Mouse (Mus musculus): ENCODE measurements around the gene Rcn3. TPM values are rescaled to one million over a fixed set of nuclear protein-coding genes. Genes with fewer than 3 reads are reported as not detected.
"Not testable (repeated sequence)": the region's sequence is repeated elsewhere in the genome, so short reads cannot be mapped to it uniquely, and the experiment has no call there.

The Rcn3 gene
- polyA plus RNA-seq, 1 experiment from 2014 or later = 17.9 TPM

DNA sequence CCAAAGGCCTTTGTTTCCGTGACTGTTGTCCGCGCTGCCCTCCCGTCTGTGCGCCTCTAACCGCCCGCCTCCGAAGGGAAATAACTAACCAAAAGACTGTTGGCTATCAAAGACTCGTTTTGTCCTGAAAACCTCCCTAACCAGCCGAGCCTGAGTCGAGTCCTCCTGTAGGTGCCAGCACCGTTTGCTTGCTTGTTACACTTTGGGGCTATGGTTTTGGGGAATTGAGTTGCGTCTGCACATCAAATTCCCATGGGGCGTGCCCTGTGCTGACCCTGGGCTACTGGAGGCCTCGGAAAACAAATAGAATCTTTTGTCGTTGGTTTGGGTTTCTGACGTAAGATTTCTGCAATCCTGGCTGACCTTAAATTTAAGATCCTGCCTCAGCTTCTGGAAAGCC is 37.3 kb upstream of the Rcn3 start:
- ATAC-seq (peak; percentile 1), DNase-seq (no peak)
- Histone ChIP-seq H3K27ac (ENCODE audit: low read depth) (peak overlapping the region; percentile 83), H3K9me3 (ENCODE audit: low read length) (no peaks in the 10 kb centered on the region), H3K4me1 (ENCODE audit: insufficient read depth) (peaks cover 38% of the 10 kb centered on the region), H3K4me2 (ENCODE audit: low read depth, low read length) (peak overlapping the region; percentile 94), H3K4me3 (ENCODE audit: low read depth, low read length) (peak overlapping the region; percentile 98), H3K36me3 (replicated peaks; ENCODE audit: insufficient read depth, low read length) (peaks cover 23% of the 10 kb centered on the region), H3K9ac (replicated peaks) (peak overlapping the region; percentile 73), H3K27me3 (ENCODE audit: insufficient read depth, low read length) (no peaks in the 10 kb centered on the region)
- 2% methylated on average over 17 of the region's 17 CpGs for WGBS (ENCODE audit: insufficient replicate concordance)
- TF ChIP-seq CTCF (IDR thresholded peaks at IDR 0.05; ENCODE audit: low read depth) = no peak
- no peak for TF ChIP-seq EP300 (IDR thresholded peaks at IDR 0.05; ENCODE audit: low read depth)

GRCm38 (mm10) chr7:45128624-45129246 is 36.7 kb upstream of the Rcn3 start, which contains the start of gene Rpl13a:
Gene Rpl13a, minus strand, starts transcription at chr7:45128761.
- Histone ChIP-seq H3K9me3 (ENCODE audit: low read length) (no peaks in the 10 kb centered on the region), H3K27me3 (ENCODE audit: insufficient read depth, low read length) (no peaks in the 10 kb centered on the region), H3K36me3 (replicated peaks; ENCODE audit: insufficient read depth, low read length) (peaks cover 23% of the 10 kb centered on the region), H3K27ac (ENCODE audit: low read depth) (peak within 1 kb of the TSS; percentile 92), H3K4me2 (ENCODE audit: low read depth, low read length) (peak within 1 kb of the TSS; percentile 94), H3K4me1 (ENCODE audit: insufficient read depth) (peaks cover 38% of the 10 kb centered on the region), H3K4me3 (ENCODE audit: low read depth, low read length) (peak within 1 kb of the TSS; percentile 98), H3K9ac (replicated peaks) (peak within 1 kb of the TSS; percentile 99)
- WGBS (ENCODE audit: insufficient replicate concordance) = under 1% methylated on average over 46 of the region's 48 CpGs
- ATAC-seq (peak; percentile 86), DNase-seq (peak; percentile 97)
- TF ChIP-seq CTCF (IDR thresholded peaks at IDR 0.05; ENCODE audit: low read depth) (peak; percentile 89), EP300 (IDR thresholded peaks at IDR 0.05; ENCODE audit: low read depth) (peak; percentile 55; the same call in 1 of the 2 replicates)

- Histone ChIP-seq H3K36me3 (replicated peaks; ENCODE audit: insufficient read depth, low read length) (peaks cover 25% of the 10 kb centered on the region), H3K9me3 (ENCODE audit: low read length) (no peaks in the 10 kb centered on the region), H3K9ac (replicated peaks) (peak overlapping the region; percentile 99), H3K27me3 (ENCODE audit: insufficient read depth, low read length) (no peaks in the 10 kb centered on the region), H3K4me2 (ENCODE audit: low read depth, low read length) (peak overlapping the region; percentile 93), H3K27ac (ENCODE audit: low read depth) (peak overlapping the region; percentile 92), H3K4me3 (ENCODE audit: low read depth, low read length) (peak overlapping the region; percentile 98), H3K4me1 (ENCODE audit: insufficient read depth) (peaks cover 46% of the 10 kb centered on the region)
- WGBS (ENCODE audit: insufficient replicate concordance) = 3% methylated on average over 6 of the region's 6 CpGs
- DNase-seq = no peak
- ATAC-seq = no peak
- TF ChIP-seq CTCF (IDR thresholded peaks at IDR 0.05; ENCODE audit: low read depth) = no peak
- no peak for TF ChIP-seq EP300 (IDR thresholded peaks at IDR 0.05; ENCODE audit: low read depth)
Measured at GRCm38 (mm10) chr7:45127700-45128224, 35.7 kb upstream of the Rcn3 start.

DNA sequence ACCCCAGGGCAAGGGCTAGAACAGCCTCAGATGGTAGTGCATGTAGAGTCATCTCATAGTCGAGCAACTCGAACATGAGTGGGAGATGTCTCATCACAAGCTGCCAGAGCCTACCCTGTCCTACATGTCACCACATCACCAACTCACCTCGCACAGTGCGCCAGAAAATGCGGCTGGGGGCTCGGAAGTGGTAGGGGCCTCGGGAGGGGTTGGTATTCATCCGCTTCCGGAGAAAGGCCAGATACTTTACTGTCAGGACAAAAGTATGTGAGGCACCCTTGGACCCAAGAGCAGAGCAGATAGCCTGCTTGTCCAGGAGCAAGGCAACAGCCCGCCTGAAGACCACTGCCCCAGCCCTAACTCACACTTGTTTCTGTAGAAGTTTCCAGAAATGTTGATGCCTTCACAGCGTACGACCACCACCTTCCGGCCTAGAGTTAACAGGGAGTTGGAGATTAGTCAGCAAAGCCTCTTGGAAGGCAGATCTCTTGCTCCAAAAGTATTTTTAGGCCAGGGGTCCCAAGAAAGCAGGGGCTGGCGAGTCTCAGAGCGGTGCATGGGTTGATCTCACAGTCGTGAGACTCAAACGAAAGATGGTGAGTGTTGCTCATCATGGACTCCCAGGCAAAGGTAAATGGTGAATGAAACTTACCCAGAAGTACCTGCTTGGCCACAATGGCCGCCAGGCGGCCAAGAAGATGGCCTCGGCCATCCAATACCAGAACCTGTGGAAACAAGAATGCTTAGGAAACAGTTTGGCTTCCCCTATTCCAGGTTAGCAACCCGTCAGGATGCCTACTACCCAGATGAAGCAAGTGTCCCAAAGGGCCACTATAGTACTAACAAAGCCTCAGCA is 35.1 kb upstream of the Rcn3 start:
- H3K4me1 ChIP-seq (ENCODE audit: insufficient read depth) = peaks cover 52% of the 10 kb centered on the region
- peaks cover 31% of the 10 kb centered on the region for H3K36me3 ChIP-seq (replicated peaks; ENCODE audit: insufficient read depth, low read length)
- H3K4me3 ChIP-seq (ENCODE audit: low read depth, low read length) = peak overlapping the region; percentile 98
- WGBS (ENCODE audit: insufficient replicate concordance) = 24% methylated on average over 21 of the region's 21 CpGs
- no peak for ATAC-seq
- H3K9ac ChIP-seq (replicated peaks) = peak overlapping the region; percentile 99
- no peaks in the 10 kb centered on the region for H3K27me3 ChIP-seq (ENCODE audit: insufficient read depth, low read length)
- TF ChIP-seq CTCF (IDR thresholded peaks at IDR 0.05; ENCODE audit: low read depth) (peak; percentile 42), EP300 (IDR thresholded peaks at IDR 0.05; ENCODE audit: low read depth) (no peak)
- peak overlapping the region; percentile 92 for H3K27ac ChIP-seq (ENCODE audit: low read depth)
- H3K4me2 ChIP-seq (ENCODE audit: low read depth, low read length) = peak overlapping the region; percentile 93
- no peak for DNase-seq
- no peaks in the 10 kb centered on the region for H3K9me3 ChIP-seq (ENCODE audit: low read length)

DNA sequence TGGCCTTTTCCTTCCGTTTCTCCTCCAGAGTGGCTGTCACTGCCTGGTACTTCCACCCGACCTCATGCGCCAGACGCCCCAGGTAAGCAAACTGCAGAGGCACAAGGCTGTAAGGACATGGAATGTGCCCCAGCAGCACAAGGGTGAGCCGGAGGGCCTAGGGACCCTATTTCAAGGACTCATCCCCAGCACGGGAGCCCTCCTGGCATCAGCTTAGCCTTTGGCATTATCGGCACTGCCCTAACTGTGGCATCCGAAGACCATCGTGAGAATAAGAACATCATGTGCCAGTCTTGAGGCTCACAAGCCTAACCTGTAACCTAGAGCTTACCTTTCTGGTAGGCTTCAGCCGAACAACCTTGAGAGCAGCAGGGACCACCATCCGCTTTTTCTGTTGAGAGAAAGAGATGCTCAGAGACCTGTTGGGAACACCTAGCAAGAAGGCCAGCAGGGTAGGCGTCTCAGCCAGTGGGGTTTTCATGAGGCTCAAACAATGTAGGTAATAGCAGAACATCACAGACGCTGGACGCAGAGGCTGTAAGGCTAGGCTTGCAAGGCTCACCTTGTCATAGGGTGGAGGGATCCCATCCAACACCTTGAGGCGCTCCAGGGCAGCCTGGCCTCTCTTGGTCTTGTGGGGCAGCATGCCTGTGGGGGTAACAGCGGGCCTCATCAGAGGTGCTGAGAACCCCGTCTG is 34.3 kb upstream of the Rcn3 start:
- TF ChIP-seq EP300 (IDR thresholded peaks at IDR 0.05; ENCODE audit: low read depth) (no peak), CTCF (IDR thresholded peaks at IDR 0.05; ENCODE audit: low read depth) (no peak)
- no peaks in the 10 kb centered on the region for H3K27me3 ChIP-seq (ENCODE audit: insufficient read depth, low read length)
- H3K4me2 ChIP-seq (ENCODE audit: low read depth, low read length) = peak overlapping the region; percentile 93
- H3K36me3 ChIP-seq (replicated peaks; ENCODE audit: insufficient read depth, low read length) = peaks cover 39% of the 10 kb centered on the region
- DNase-seq = no peak
- peaks cover 59% of the 10 kb centered on the region for H3K4me1 ChIP-seq (ENCODE audit: insufficient read depth)
- peak overlapping the region; percentile 98 for H3K4me3 ChIP-seq (ENCODE audit: low read depth, low read length)
- no peak for ATAC-seq
- H3K9ac ChIP-seq (replicated peaks) = peak overlapping the region; percentile 99
- peak overlapping the region; percentile 92 for H3K27ac ChIP-seq (ENCODE audit: low read depth)
- WGBS (ENCODE audit: insufficient replicate concordance) = 61% methylated on average over 17 of the region's 17 CpGs
- H3K9me3 ChIP-seq (ENCODE audit: low read length) = no peaks in the 10 kb centered on the region

- not testable (repeated sequence) for H3K9ac ChIP-seq (replicated peaks); ATAC-seq; H3K9me3 ChIP-seq (ENCODE audit: low read length); H3K4me2 ChIP-seq (ENCODE audit: low read depth, low read length); H3K27ac ChIP-seq (ENCODE audit: low read depth); H3K4me3 ChIP-seq (ENCODE audit: low read depth, low read length); DNase-seq; H3K27me3 ChIP-seq (ENCODE audit: insufficient read depth, low read length)
- peaks cover 60% of the 10 kb centered on the region for H3K4me1 ChIP-seq (ENCODE audit: insufficient read depth)
- peaks cover 45% of the 10 kb centered on the region for H3K36me3 ChIP-seq (replicated peaks; ENCODE audit: insufficient read depth, low read length)
- WGBS (ENCODE audit: insufficient replicate concordance) = 75% methylated on average over 5 of the region's 5 CpGs
Measured at GRCm38 (mm10) chr7:45125649-45126048, 33.6 kb upstream of the Rcn3 start.

All from liver, postnatal 0 days (tissue).